Mouse (Mus musculus) adrenal gland, adult 8-10 months (tissue): ENCODE measurements around the gene Fam98a. TPM values are rescaled to one million over a fixed set of nuclear protein-coding genes. Genes with fewer than 3 reads are reported as not detected.

Experiments
- DNase-seq: peaks from one replicate; pipeline ENCODE4 v3.0.0; 2022
- total RNA-seq, 4 experiments: library from RNA; stranded (reverse); gene quantifications; 2 replicates each; pipeline ENCODE4 v1.2.4; 2022

Fam98a gene
- total RNA-seq, 4 experiments from 2014 or later, result 27.8 to 37.4 (median 35.5) TPM

DNA sequence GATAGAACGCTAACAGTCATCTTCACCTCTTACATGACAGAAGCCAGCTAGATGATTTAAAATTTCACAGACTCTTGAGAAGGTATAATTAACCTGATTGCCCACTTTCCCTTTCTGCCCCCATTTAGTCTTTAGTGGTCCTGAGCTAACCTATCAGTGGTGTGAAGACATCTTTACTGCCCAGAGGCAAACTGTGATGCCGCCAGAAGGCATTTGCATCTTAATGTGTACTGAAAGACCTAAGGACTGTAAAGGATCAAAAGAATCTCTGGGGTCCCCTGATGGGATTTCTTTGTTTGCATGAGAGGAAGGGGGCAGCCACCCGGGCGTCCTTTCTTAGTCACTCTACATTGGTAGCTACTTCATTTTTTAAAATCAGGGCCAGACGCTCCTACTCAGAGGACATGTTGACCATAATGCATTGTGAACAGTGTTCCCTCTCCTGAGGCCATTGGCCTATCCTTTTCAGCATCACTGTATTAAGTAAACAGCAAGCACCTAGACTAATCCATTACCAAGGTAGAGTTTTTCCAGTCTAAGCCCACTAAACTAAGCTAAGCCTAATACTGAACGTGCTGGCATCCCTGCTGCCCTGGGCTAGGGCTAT is 30.4 kb downstream of the Fam98a start:
- no peak for DNase-seq

GRCm38 (mm10) chr17:75519239-75519900 is 32.4 kb downstream of the Fam98a start:
- no peak for DNase-seq

DNA sequence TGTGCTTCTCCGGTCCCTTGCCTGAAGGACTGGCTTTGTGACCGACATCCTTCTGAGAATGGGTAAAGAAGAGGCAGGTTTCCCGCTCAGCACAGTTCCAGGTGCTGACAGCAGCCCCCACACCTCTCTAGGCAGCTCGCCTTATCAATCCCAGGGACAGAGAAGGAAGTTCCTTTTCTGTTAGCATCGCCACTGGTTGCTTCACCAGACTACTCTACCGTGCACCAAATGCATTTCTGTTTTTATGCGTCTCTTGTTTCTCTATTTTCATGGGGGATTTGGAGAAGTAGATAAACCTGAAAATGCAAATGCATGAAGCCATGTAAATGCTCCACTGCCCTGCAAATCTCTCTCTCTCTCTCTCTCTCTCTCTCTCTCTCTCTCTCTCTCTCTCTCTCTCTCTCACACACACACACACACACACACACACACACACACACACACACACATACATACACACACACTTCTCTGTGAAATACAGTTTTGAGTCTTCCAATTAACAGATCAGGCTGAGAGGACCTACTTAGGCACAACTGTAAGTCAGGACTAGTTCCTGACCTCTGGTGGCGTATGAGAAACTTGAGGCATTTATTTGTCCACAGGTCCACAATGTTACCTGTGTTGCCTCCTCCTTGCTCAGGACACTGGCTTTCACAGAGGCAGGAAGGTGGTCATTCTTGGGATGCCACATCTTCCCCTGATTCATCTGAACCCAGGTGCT is 33.4 kb downstream of the Fam98a start:
- no peak for DNase-seq

DNA sequence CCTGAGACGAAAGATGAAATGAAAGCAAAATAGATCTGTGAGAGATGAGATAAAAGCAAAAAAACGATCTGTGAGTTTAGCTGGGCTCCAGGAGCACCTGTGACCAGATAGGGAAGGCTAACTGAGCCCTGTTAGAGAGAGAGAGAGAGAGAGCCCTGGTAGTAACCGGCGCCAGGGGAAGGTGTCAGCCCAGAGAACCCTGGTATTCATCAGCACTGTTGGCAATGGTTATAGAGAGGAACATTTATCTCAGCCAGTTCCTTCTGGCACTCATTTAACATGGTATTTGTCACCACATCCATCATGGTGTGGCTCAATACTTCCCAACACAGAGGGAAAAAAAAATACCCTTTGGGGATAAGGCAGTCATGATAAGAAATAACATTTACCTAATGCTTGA is 35.2 kb downstream of the Fam98a start:
- no peak for DNase-seq

GRCm38 (mm10) chr17:75509257-75509656 is 42.5 kb downstream of the Fam98a start:
- DNase-seq, result no peak

- no peak for DNase-seq
Measured at GRCm38 (mm10) chr17:75506708-75507641, 44.8 kb downstream of the Fam98a start.

DNA sequence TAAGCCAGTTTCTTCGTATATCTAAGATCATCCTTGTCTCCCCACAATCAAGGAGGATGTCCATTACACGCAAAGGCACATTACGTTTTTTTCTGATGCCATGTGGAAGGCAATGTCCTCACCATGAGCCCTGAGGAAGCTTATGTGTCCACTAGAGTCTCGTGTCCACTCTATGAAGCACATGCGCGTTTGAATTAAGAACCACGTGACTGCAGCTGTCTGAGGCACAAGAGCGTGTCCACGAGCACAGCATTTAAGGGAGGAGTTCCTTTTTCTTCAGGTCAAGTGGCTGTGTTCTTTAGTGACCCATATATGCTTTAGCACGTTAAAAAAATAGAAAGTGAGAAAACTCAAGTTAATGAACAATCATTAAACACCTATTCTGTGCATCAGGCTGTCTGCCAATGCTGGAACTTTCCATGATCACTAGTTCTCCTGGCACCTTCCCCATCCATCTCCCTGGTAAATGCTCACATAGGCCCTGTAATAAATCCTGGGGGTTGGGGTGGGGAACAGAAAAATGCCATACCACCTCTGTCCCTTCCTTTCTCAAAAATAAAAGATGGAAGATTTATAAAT is 45.6 kb downstream of the Fam98a start:
- DNase-seq, result no peak

DNA sequence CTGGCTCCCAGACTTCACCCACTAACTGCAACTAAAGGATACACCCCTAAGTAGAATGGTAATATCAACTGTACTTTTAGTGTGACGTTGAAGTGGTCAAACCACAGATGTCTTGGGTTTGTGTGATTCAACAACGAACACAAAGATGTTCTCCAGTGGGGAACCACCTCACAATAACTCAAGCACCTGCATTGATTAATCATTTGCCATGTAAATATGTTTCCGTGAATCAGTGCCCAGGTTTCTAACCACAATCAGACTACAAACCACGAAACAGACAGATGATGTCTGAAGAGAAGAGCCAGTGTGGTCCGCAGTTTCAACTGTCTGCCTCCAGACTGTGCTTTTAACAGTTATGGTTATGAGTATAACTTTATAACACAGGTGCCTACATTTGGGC is 46.7 kb downstream of the Fam98a start:
- no peak for DNase-seq

DNA sequence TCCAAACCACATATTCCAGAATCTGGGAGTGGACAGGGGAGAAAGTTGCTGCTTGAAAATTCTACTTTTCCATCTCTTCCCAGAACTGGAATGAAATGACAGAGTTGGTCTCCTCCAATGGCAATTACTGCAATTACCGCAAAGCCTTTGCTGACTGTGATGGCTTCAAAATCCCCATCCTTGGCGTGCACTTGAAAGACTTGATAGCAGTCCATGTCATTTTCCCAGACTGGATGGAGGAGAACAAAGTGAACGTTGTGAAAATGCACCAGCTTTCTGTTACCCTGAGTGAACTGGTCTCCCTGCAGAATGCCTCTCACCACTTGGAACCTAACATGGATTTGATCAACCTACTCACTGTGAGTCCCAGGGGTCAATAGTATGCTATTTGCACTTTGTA is 48.7 kb downstream of the Fam98a start:
- no peak for DNase-seq

DNA sequence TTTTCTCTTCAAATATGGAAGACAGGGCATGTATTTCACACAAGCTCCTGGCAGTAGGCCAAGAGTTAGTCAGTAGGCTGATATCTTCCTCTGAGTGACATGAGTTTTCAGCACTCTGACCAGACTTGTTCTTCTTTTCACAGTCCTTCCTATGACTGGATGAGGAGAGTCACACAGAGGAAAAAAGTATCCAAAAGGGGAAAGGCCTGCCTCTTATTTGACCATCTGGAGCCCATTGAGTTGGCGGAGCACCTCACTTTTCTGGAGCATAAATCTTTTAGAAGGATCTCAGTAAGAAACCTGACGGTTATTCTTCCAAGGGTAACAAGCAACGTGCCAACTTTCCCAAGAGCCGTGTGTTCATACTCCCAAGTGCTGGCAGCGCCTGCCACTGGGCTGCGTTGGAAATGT is 53.5 kb downstream of the Fam98a start:
- DNase-seq, result no peak

GRCm38 (mm10) chr17:75495213-75495612 is 56.5 kb downstream of the Fam98a start:
- DNase-seq, result no peak

Other genes with a start within 250 kb of the Fam98a start
- gene Rasgrp3, start 116.0 kb downstream of the Fam98a start, total RNA-seq, result 10 to 100 TPM in 3 of 4 experiments, 1 to 10 TPM in 1; 8.7 to 25.6 (median 19.0) TPM